Mouse (Mus musculus): ENCODE data around the gene Fndc3b. TPM values are rescaled to one million over a fixed set of nuclear protein-coding genes. Genes with fewer than 3 reads are reported as not detected.

Fndc3b gene
- total and polyA plus RNA-seq, 3 experiments: 0.03 to 0.05 (median 0.04) TPM

DNA sequence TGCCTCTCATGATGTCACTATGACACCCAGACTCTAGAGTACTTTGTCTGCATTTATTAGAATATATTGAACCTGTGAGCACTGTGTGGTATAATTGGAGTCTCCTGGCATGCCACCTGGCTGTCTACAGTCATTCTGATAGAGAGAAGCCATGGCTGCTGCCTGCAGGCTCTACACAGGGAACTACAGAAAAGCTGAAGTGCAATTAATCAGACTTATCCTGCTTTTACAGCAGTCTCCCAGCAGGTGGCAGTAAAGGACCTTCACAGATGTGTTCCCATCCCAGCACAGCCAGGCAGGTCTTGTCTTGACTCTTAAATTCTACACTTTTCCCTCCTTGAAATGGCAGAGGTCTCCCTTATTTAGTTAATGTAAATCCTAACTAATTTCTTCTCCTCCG, 250.1 kb downstream of the Fndc3b start:
- Histone ChIP-seq H3K36me3 (replicated peaks in 1 of 2; ENCODE audit: control insufficient read depth in 1 of 2, insufficient read depth in 1 of 2, low read length in 1 of 2) (no peaks in the 10 kb centered on the region), H3K27me3 (replicated peaks) (no peaks in the 10 kb centered on the region), H3K4me3 (replicated peaks in 1 of 3; ENCODE audit: low read depth in 2 of 3, low read length in 2 of 3, poor library complexity in 1 of 3) (no peak overlapping the region), H3K4me2 (ENCODE audit: insufficient read depth, low read depth, poor library complexity, severe bottlenecking) (no peak overlapping the region), H3K79me2 (replicated peaks; ENCODE audit: control insufficient read depth, extremely low read depth, insufficient read depth, poor library complexity, severe bottlenecking) (no peaks in the 10 kb centered on the region), H3K9ac (ENCODE audit: insufficient read depth, low read depth) (no peak overlapping the region), H3K9me3 (replicated peaks; ENCODE audit: low read length) (no peaks in the 10 kb centered on the region), H3K4me1 (ENCODE audit: control insufficient read depth in 1 of 2, insufficient read depth in 2 of 2) (peaks cover 26 to 44% of the 10 kb centered on the region in 2 experiments), H3K27ac (ENCODE audit: insufficient read depth, low read depth) (no peak overlapping the region)
- in situ Hi-C loops (cut with MboI; ENCODE audit: low pct_ligation_motif_present, low pct_unique_long_range_greater_than_20kb, low sequenced_read_pairs) (loop anchor here (10.0 to 25.0 kb wide), 3 partner anchors 126 to 1284 kb away; no protein-coding TSS in a partner anchor), dilution Hi-C loops (cut with MboI; ENCODE audit: extremely low pct_ligation_motif_present, extremely low pct_unique_long_range_greater_than_20kb, low sequenced_read_pairs) (no loop called here)
- TF ChIP-seq RAD21 (IDR thresholded peaks at IDR 0.05; ENCODE audit: low read depth, low read length) (peak; percentile 95), MAFK (IDR thresholded peaks at IDR 0.05; ENCODE audit: insufficient replicate concordance, low read length) (peak; percentile 47; the same call in 1 of the 2 replicates), ZNF384 (IDR thresholded peaks at IDR 0.05; ENCODE audit: low read depth, low read length) (0 out of 2 replicates have a peak, but pooled peaks have one; percentile 12), JUND (conservative IDR thresholded peaks at IDR 0.05; ENCODE audit: low read depth, low read length) (peak; percentile 57; the same call in 1 of the 2 replicates), IRF4 (IDR thresholded peaks at IDR 0.05; ENCODE audit: low read depth, low read length) (0 out of 2 replicates have a peak, but pooled peaks have one; percentile 36), MEF2A (IDR thresholded peaks at IDR 0.05; ENCODE audit: borderline replicate concordance, low read depth, low read length) (peak; percentile 46; the same call in 1 of the 2 replicates), MAZ (IDR thresholded peaks at IDR 0.05; ENCODE audit: low read depth, low read length) (no peak), CTCF (conservative IDR thresholded peaks at IDR 0.05 in 1 of 2, IDR thresholded peaks at IDR 0.05 in 1 of 2; ENCODE audit: low read depth in 2 of 2, low read length in 2 of 2) (peak; percentile 73 to 93), SMC3 (IDR thresholded peaks at IDR 0.05; ENCODE audit: low read depth, low read length) (peak; percentile 89), RCOR1 (conservative IDR thresholded peaks at IDR 0.05; ENCODE audit: low read depth, low read length) (no peak)
- DNase-seq (ENCODE audit: extremely low read depth): peak; percentile 88

GRCm38 (mm10) chr3:27458416-27458815, 252.7 kb downstream of the Fndc3b start:
- no peaks in the 10 kb centered on the region for H3K9me3 ChIP-seq (replicated peaks; ENCODE audit: low read length)
- H3K27me3 ChIP-seq (replicated peaks): no peaks in the 10 kb centered on the region
- dilution Hi-C loops (cut with MboI; ENCODE audit: extremely low pct_ligation_motif_present, extremely low pct_unique_long_range_greater_than_20kb, low sequenced_read_pairs) (no loop called here), in situ Hi-C loops (cut with MboI; ENCODE audit: low pct_ligation_motif_present, low pct_unique_long_range_greater_than_20kb, low sequenced_read_pairs) (loop anchor here (25.0 kb wide), 1 partner anchor 196 kb away; no protein-coding TSS in a partner anchor)
- no peak overlapping the region for H3K4me2 ChIP-seq (ENCODE audit: insufficient read depth, low read depth, poor library complexity, severe bottlenecking)
- no peak overlapping the region for H3K4me3 ChIP-seq (replicated peaks in 1 of 3; ENCODE audit: low read depth in 2 of 3, low read length in 2 of 3, poor library complexity in 1 of 3)
- H3K4me1 ChIP-seq (ENCODE audit: control insufficient read depth in 1 of 2, insufficient read depth in 2 of 2): peaks cover 26 to 44% of the 10 kb centered on the region in 2 experiments
- H3K27ac ChIP-seq (ENCODE audit: insufficient read depth, low read depth): no peak overlapping the region
- DNase-seq (ENCODE audit: extremely low read depth): no peak
- no peaks in the 10 kb centered on the region for H3K36me3 ChIP-seq (replicated peaks in 1 of 2; ENCODE audit: control insufficient read depth in 1 of 2, insufficient read depth in 1 of 2, low read length in 1 of 2)
- no peak overlapping the region for H3K9ac ChIP-seq (ENCODE audit: insufficient read depth, low read depth)
- no peak for TF ChIP-seq ETS1 (conservative IDR thresholded peaks at IDR 0.05; ENCODE audit: low read depth, low read length)
- TF ChIP-seq POLR2AphosphoS2 (IDR thresholded peaks at IDR 0.05; ENCODE audit: low read depth, low read length): no peak
- TF ChIP-seq ZC3H11A (IDR thresholded peaks at IDR 0.05; ENCODE audit: low read depth, low read length): no peak
- TF ChIP-seq JUND (conservative IDR thresholded peaks at IDR 0.05; ENCODE audit: low read depth, low read length): no peak
- 0 out of 2 replicates have a peak, but pooled peaks have one; percentile 8 for TF ChIP-seq JUN (IDR thresholded peaks at IDR 0.05; ENCODE audit: insufficient read depth, low read depth, low read length)
- no peak for TF ChIP-seq MAFK (IDR thresholded peaks at IDR 0.05; ENCODE audit: insufficient replicate concordance, low read length)
- no peaks in the 10 kb centered on the region for H3K79me2 ChIP-seq (replicated peaks; ENCODE audit: control insufficient read depth, extremely low read depth, insufficient read depth, poor library complexity, severe bottlenecking)
